Mouse (Mus musculus): ENCODE measurements around the gene Sez6l. TPM values are rescaled to one million over a fixed set of nuclear protein-coding genes. Genes with fewer than 3 reads are reported as not detected.

The Sez6l gene
- total and polyA plus RNA-seq, 3 experiments = 0.08 to 0.25 (median 0.09) TPM

DNA sequence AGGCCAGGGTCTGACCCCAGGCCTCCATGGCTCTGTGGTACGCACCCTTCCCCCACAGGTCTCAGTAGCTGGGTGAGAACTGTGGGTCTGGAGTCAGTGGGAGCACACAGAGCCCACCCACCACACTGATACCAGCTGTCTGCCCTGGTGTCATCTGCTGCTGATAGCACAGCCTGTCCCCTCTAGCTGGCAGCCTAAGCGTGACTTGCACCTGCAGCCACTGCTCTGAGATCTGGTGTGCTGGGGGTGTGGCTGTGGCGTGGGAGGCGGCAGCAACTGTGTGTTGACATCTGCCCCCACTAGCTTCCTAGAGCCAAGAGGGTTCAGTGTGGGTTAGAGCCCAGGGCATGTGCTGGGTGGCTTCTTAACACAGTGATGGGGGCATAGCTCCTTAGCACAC lies 200.9 kb downstream of the Sez6l start:
- no peak overlapping the region for H3K9ac ChIP-seq (ENCODE audit: low read depth, low read length)
- H3K36me3 ChIP-seq (ENCODE audit: control insufficient read depth, insufficient read depth, low read length) = no peaks in the 10 kb centered on the region
- no peak overlapping the region for H3K4me3 ChIP-seq
- no peak for DNase-seq
- TF ChIP-seq POLR2A (IDR thresholded peaks at IDR 0.05; ENCODE audit: insufficient read depth, low read depth, low read length) (no peak), CTCF (IDR thresholded peaks at IDR 0.05) (no peak), EP300 (IDR thresholded peaks at IDR 0.05; ENCODE audit: insufficient read depth, low read depth, low read length) (no peak)
- no peaks in the 10 kb centered on the region for H3K4me1 ChIP-seq (ENCODE audit: control insufficient read depth, insufficient read depth, low read length)
- no peaks in the 10 kb centered on the region for H3K79me2 ChIP-seq (replicated peaks; ENCODE audit: control insufficient read depth, insufficient read depth, low read length)
- no peaks in the 10 kb centered on the region for H3K27me3 ChIP-seq (ENCODE audit: control insufficient read depth, insufficient read depth, low read length)
- over 99% methylated on average over 4 of the region's 4 CpGs for WGBS
- H3K27ac ChIP-seq = no peak overlapping the region
- intact Hi-C loops (cut with DNase I) = no loop called here

DNA sequence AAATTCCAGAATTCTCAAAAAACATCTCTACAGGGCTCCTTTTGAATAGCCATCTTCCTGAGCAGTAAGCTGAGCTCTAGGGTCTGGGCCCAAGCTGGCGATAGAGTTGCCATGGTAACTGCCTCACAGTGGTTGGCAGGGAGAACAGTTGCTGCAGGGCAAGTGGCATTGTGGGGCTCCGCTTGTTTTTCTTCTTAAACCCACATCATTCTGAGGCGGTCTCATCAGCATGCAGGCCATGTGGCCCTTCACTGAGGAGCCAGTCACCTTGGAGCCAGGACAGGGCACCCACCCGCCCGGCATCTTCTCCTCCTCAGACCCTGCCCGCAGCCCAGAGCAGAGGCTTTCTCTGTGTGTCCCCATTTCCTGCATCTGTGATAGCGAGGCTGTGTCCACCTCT lies 205.1 kb downstream of the Sez6l start:
- no peak overlapping the region for H3K9ac ChIP-seq (ENCODE audit: low read depth, low read length)
- H3K4me3 ChIP-seq = no peak overlapping the region
- TF ChIP-seq EP300 (IDR thresholded peaks at IDR 0.05; ENCODE audit: insufficient read depth, low read depth, low read length) (no peak), POLR2A (IDR thresholded peaks at IDR 0.05; ENCODE audit: insufficient read depth, low read depth, low read length) (no peak), CTCF (IDR thresholded peaks at IDR 0.05) (no peak)
- no peaks in the 10 kb centered on the region for H3K36me3 ChIP-seq (ENCODE audit: control insufficient read depth, insufficient read depth, low read length)
- WGBS = 93% methylated on average over 7 of the region's 7 CpGs
- no peak for DNase-seq
- no peaks in the 10 kb centered on the region for H3K79me2 ChIP-seq (replicated peaks; ENCODE audit: control insufficient read depth, insufficient read depth, low read length)
- no peaks in the 10 kb centered on the region for H3K27me3 ChIP-seq (ENCODE audit: control insufficient read depth, insufficient read depth, low read length)
- H3K4me1 ChIP-seq (ENCODE audit: control insufficient read depth, insufficient read depth, low read length) = no peaks in the 10 kb centered on the region
- H3K27ac ChIP-seq = no peak overlapping the region
- intact Hi-C loops (cut with DNase I) = no loop called here

DNA sequence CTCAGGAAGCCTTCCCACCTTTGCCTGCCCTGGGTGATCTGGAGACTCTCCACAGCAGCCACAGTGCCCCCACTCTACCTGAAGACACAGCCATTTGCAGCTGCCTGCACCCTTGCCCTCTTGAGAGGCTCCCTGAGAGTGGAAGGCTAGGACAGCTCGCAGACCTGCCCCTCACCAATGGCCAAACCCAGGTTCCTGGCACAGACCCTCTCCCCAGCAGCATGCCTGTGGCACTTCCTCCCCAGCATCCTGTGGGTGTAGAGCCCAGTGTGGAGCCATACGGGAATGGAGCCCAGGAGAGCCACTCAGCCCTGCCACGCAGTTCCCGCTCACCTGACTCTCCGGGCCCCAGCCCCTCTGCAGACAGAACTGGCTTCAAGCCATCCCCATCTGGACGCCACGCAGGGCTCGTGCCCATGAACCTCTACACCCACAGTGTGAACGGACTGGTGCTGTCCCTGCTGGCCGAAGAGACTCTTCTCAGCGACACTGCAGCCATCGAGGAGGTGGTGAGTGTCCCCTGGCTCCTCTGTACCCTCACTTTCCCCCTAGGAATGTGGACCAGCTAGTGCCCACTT lies 206.7 kb downstream of the Sez6l start:
- H3K4me1 ChIP-seq (ENCODE audit: control insufficient read depth, insufficient read depth, low read length) = no peaks in the 10 kb centered on the region
- no peak overlapping the region for H3K27ac ChIP-seq
- H3K36me3 ChIP-seq (ENCODE audit: control insufficient read depth, insufficient read depth, low read length) = no peaks in the 10 kb centered on the region
- no peak for DNase-seq
- no peak for TF ChIP-seq EP300 (IDR thresholded peaks at IDR 0.05; ENCODE audit: insufficient read depth, low read depth, low read length)
- TF ChIP-seq POLR2A (IDR thresholded peaks at IDR 0.05; ENCODE audit: insufficient read depth, low read depth, low read length) = no peak
- no peak for TF ChIP-seq CTCF (IDR thresholded peaks at IDR 0.05)
- H3K27me3 ChIP-seq (ENCODE audit: control insufficient read depth, insufficient read depth, low read length) = no peaks in the 10 kb centered on the region
- intact Hi-C loops (cut with DNase I) = no loop called here
- 92% methylated on average over 12 of the region's 12 CpGs for WGBS
- H3K79me2 ChIP-seq (replicated peaks; ENCODE audit: control insufficient read depth, insufficient read depth, low read length) = no peaks in the 10 kb centered on the region
- H3K9ac ChIP-seq (ENCODE audit: low read depth, low read length) = no peak overlapping the region
- no peak overlapping the region for H3K4me3 ChIP-seq

DNA sequence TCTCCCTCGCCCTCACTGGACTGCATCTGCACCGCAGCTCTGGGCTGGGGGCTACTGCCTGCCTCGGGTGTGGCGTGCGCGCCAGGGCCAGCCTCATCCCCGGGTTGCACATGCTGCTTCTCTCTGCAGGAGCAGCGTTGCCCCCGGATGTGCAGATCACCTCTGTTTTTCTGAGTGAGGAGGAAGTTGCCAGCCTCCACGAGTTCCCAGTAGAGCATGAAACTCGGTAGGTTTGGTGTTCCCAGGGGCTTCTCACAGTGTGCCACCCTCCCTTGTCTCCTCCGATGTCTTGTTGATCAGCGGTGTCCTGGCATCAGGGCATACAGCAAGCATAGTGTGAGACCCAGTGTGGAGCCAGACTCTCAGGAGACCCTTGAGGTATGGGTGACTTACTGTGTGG lies 207.7 kb downstream of the Sez6l start:
- TF ChIP-seq POLR2A (IDR thresholded peaks at IDR 0.05; ENCODE audit: insufficient read depth, low read depth, low read length) (no peak), CTCF (IDR thresholded peaks at IDR 0.05) (no peak), EP300 (IDR thresholded peaks at IDR 0.05; ENCODE audit: insufficient read depth, low read depth, low read length) (no peak)
- 91% methylated on average over 13 of the region's 13 CpGs for WGBS
- Histone ChIP-seq H3K9ac (ENCODE audit: low read depth, low read length) (no peak overlapping the region), H3K4me1 (ENCODE audit: control insufficient read depth, insufficient read depth, low read length) (no peaks in the 10 kb centered on the region), H3K36me3 (ENCODE audit: control insufficient read depth, insufficient read depth, low read length) (no peaks in the 10 kb centered on the region), H3K4me3 (no peak overlapping the region), H3K79me2 (replicated peaks; ENCODE audit: control insufficient read depth, insufficient read depth, low read length) (no peaks in the 10 kb centered on the region), H3K27ac (no peak overlapping the region), H3K27me3 (ENCODE audit: control insufficient read depth, insufficient read depth, low read length) (no peaks in the 10 kb centered on the region)
- DNase-seq = no peak
- intact Hi-C loops (cut with DNase I) = no loop called here

Other genes starting within 250 kb of the Sez6l start
- 1 to 10 TPM; 6.5 to 7.3 TPM for gene Srrd, start 234.1 kb downstream of the Sez6l start, total RNA-seq (2021)
- 23.4 and 28.4 TPM in 2 replicates for gene Srrd, start 234.1 kb downstream of the Sez6l start, polyA plus RNA-seq (2012; rRNA removed)
- gene Hps4, start 234.1 kb downstream of the Sez6l start, total RNA-seq (2021) = 1 to 10 TPM; 8.0 to 8.5 TPM
- gene Hps4, start 234.1 kb downstream of the Sez6l start, polyA plus RNA-seq (2012; rRNA removed) = 15.5 and 15.9 TPM in 2 replicates
- gene Gm6583, start 221.2 kb downstream of the Sez6l start, total RNA-seq (2021) = under 1 TPM in 1 of 2 experiments, not detected in 1; 0.10 TPM
- 0.04 TPM in 1 of 2 replicates, not detected in the other for gene Gm6583, start 221.2 kb downstream of the Sez6l start, polyA plus RNA-seq (2012; rRNA removed)
- gene Asphd2, start 182.3 kb downstream of the Sez6l start, total RNA-seq (2021) = under 1 TPM; 0.50 to 0.89 TPM
- gene Asphd2, start 182.3 kb downstream of the Sez6l start, polyA plus RNA-seq (2012; rRNA removed) = 0.88 and 1.00 TPM in 2 replicates
- not detected for gene Gm6588, start 127.8 kb downstream of the Sez6l start, total RNA-seq (2021)
- not detected in 2 replicates for gene Gm6588, start 127.8 kb downstream of the Sez6l start, polyA plus RNA-seq (2012; rRNA removed)